Mouse (Mus musculus): ENCODE results near the gene Dusp3. TPM values are rescaled to one million over a fixed set of nuclear protein-coding genes. Genes with fewer than 3 reads are reported as not detected.

Gene Dusp3
- total and polyA plus RNA-seq, 3 experiments: 18.4 to 35.5 (median 29.8) TPM

GRCm38 (mm10) chr11:101921361-101921952 is 65.4 kb downstream of the Dusp3 start:
- DNase-seq (ENCODE audit: low read depth, low spot score): no peak
- no peaks in the 10 kb centered on the region for H3K9me3 ChIP-seq (replicated peaks; ENCODE audit: insufficient read depth, low read length)
- no peaks in the 10 kb centered on the region for H3K4me1 ChIP-seq (ENCODE audit: control insufficient read depth in 1 of 2, insufficient read depth in 2 of 2, low read length in 2 of 2)
- H3K79me2 ChIP-seq (ENCODE audit: control insufficient read depth, insufficient read depth, low read length, poor library complexity): no peaks in the 10 kb centered on the region
- TF ChIP-seq MYC (IDR thresholded peaks at IDR 0.05; ENCODE audit: low read depth, low read length) (no peak), NELFE (IDR thresholded peaks at IDR 0.05; ENCODE audit: low read depth, low read length) (no peak), ZKSCAN1 (IDR thresholded peaks at IDR 0.05; ENCODE audit: low read depth, low read length) (no peak), BHLHE40 (IDR thresholded peaks at IDR 0.05; ENCODE audit: borderline replicate concordance, low read depth, low read length) (no peak), KAT2A (conservative IDR thresholded peaks at IDR 0.05; ENCODE audit: low read depth, low read length) (no peak), TCF12 (IDR thresholded peaks at IDR 0.05; ENCODE audit: low read depth, low read length) (no peak), MXI1 (IDR thresholded peaks at IDR 0.05; ENCODE audit: low read depth, low read length) (no peak), NRF1 (IDR thresholded peaks at IDR 0.05; ENCODE audit: insufficient read depth, low read depth, low read length, poor library complexity, severe bottlenecking) (no peak), HCFC1 (IDR thresholded peaks at IDR 0.05; ENCODE audit: low read depth, low read length) (no peak), ZMIZ1 (IDR thresholded peaks at IDR 0.05; ENCODE audit: low read depth, low read length) (no peak), UBTF (IDR thresholded peaks at IDR 0.05; ENCODE audit: borderline replicate concordance, insufficient read depth, low read depth, low read length) (no peak), SMC3 (IDR thresholded peaks at IDR 0.05; ENCODE audit: low read depth, low read length) (no peak), TBP (IDR thresholded peaks at IDR 0.05; ENCODE audit: low read depth, low read length) (no peak), USF1 (IDR thresholded peaks at IDR 0.05; ENCODE audit: low read depth, low read length) (no peak), MAZ (IDR thresholded peaks at IDR 0.05; ENCODE audit: low read depth, low read length) (no peak), EP300 (IDR thresholded peaks at IDR 0.05; ENCODE audit: low read depth in 1 of 2, low read length in 2 of 2) (no peak), MAFK (IDR thresholded peaks at IDR 0.05; ENCODE audit: borderline replicate concordance, low read depth, low read length) (no peak)
- H3K27me3 ChIP-seq (ENCODE audit: control insufficient read depth in 1 of 2, insufficient read depth in 2 of 2, low read length in 2 of 2): peaks cover 2 to 3% of the 10 kb centered on the region in 2 experiments; a peak in 3 of 4 replicates
- no peak overlapping the region for H3K4me3 ChIP-seq (ENCODE audit: control insufficient read depth in 1 of 2, insufficient read depth in 1 of 2, low read depth in 2 of 2, low read length in 2 of 2)
- no peaks in the 10 kb centered on the region for H3K36me3 ChIP-seq (ENCODE audit: control insufficient read depth in 1 of 2, insufficient read depth in 2 of 2, low read length in 2 of 2)
- H3K9ac ChIP-seq (ENCODE audit: control insufficient read depth, low read depth, low read length, poor library complexity, severe bottlenecking): no peak overlapping the region
- H3K27ac ChIP-seq (ENCODE audit: control insufficient read depth, low read depth, low read length): no peak overlapping the region

Other genes with a start within 250 kb of the Dusp3 start
- 16.5 and 19.1 TPM in 2 replicates for gene Etv4, start 201.6 kb downstream of the Dusp3 start, total RNA-seq (2012; rRNA removed)
- gene Etv4, start 201.6 kb downstream of the Dusp3 start, polyA plus RNA-seq (2012; ENCODE audit: insufficient read depth in 1 of 2, insufficient read length in 2 of 2, low read depth in 1 of 2, low replicate concordance in 2 of 2, missing spikeins in 1 of 2): 10 to 100 TPM in 1 of 2 experiments, not detected in 1; 22.1 TPM
- gene Meox1, start 92.6 kb downstream of the Dusp3 start, total RNA-seq (2012; rRNA removed): not detected in 2 replicates
- not detected for gene Meox1, start 92.6 kb downstream of the Dusp3 start, polyA plus RNA-seq (2012; ENCODE audit: insufficient read depth in 1 of 2, insufficient read length in 2 of 2, low read depth in 1 of 2, low replicate concordance in 2 of 2, missing spikeins in 1 of 2)
- not detected in 2 replicates for gene Sost, start 20.0 kb downstream of the Dusp3 start, total RNA-seq (2012; rRNA removed)
- gene Sost, start 20.0 kb downstream of the Dusp3 start, polyA plus RNA-seq (2012; ENCODE audit: insufficient read depth in 1 of 2, insufficient read length in 2 of 2, low read depth in 1 of 2, low replicate concordance in 2 of 2, missing spikeins in 1 of 2): not detected
- not detected in 2 replicates for gene Cfap97d1, start 2.7 kb downstream of the Dusp3 start, total RNA-seq (2012; rRNA removed)
- not detected for gene Cfap97d1, start 2.7 kb downstream of the Dusp3 start, polyA plus RNA-seq (2012; ENCODE audit: insufficient read depth in 1 of 2, insufficient read length in 2 of 2, low read depth in 1 of 2, low replicate concordance in 2 of 2, missing spikeins in 1 of 2)
- gene Mpp3, start 41.4 kb upstream of the Dusp3 start, total RNA-seq (2012; rRNA removed): 4.6 and 5.5 TPM in 2 replicates
- gene Mpp3, start 41.4 kb upstream of the Dusp3 start, polyA plus RNA-seq (2012; ENCODE audit: insufficient read depth in 1 of 2, insufficient read length in 2 of 2, low read depth in 1 of 2, low replicate concordance in 2 of 2, missing spikeins in 1 of 2): 1 to 10 TPM in 1 of 2 experiments, not detected in 1; 7.1 TPM
- gene Cd300lg, start 54.5 kb upstream of the Dusp3 start, total RNA-seq (2012; rRNA removed): 0.08 TPM in 1 of 2 replicates, not detected in the other
- gene Cd300lg, start 54.5 kb upstream of the Dusp3 start, polyA plus RNA-seq (2012; ENCODE audit: insufficient read depth in 1 of 2, insufficient read length in 2 of 2, low read depth in 1 of 2, low replicate concordance in 2 of 2, missing spikeins in 1 of 2): under 1 TPM in 1 of 2 experiments, not detected in 1; 0.26 TPM
- gene Mpp2, start 101.5 kb upstream of the Dusp3 start, total RNA-seq (2012; rRNA removed): 2.9 and 4.6 TPM in 2 replicates
- 10 to 100 TPM in 1 of 2 experiments, not detected in 1; 16.3 TPM for gene Mpp2, start 101.5 kb upstream of the Dusp3 start, polyA plus RNA-seq (2012; ENCODE audit: insufficient read depth in 1 of 2, insufficient read length in 2 of 2, low read depth in 1 of 2, low replicate concordance in 2 of 2, missing spikeins in 1 of 2)
- not detected in 2 replicates for gene Ppy, start 114.3 kb upstream of the Dusp3 start, total RNA-seq (2012; rRNA removed)
- not detected for gene Ppy, start 114.3 kb upstream of the Dusp3 start, polyA plus RNA-seq (2012; ENCODE audit: insufficient read depth in 1 of 2, insufficient read length in 2 of 2, low read depth in 1 of 2, low replicate concordance in 2 of 2, missing spikeins in 1 of 2)
- not detected in 2 replicates for gene Pyy, start 120.8 kb upstream of the Dusp3 start, total RNA-seq (2012; rRNA removed)
- gene Pyy, start 120.8 kb upstream of the Dusp3 start, polyA plus RNA-seq (2012; ENCODE audit: insufficient read depth in 1 of 2, insufficient read length in 2 of 2, low read depth in 1 of 2, low replicate concordance in 2 of 2, missing spikeins in 1 of 2): not detected
- gene Nags, start 158.5 kb upstream of the Dusp3 start, total RNA-seq (2012; rRNA removed): 5.4 and 6.6 TPM in 2 replicates
- 1 to 10 TPM in 1 of 2 experiments, not detected in 1; 9.7 TPM for gene Nags, start 158.5 kb upstream of the Dusp3 start, polyA plus RNA-seq (2012; ENCODE audit: insufficient read depth in 1 of 2, insufficient read length in 2 of 2, low read depth in 1 of 2, low replicate concordance in 2 of 2, missing spikeins in 1 of 2)
- gene Tmem101, start 169.4 kb upstream of the Dusp3 start, total RNA-seq (2012; rRNA removed): 43.9 and 45.1 TPM in 2 replicates
- gene Tmem101, start 169.4 kb upstream of the Dusp3 start, polyA plus RNA-seq (2012; ENCODE audit: insufficient read depth in 1 of 2, insufficient read length in 2 of 2, low read depth in 1 of 2, low replicate concordance in 2 of 2, missing spikeins in 1 of 2): 10 to 100 TPM in 1 of 2 experiments, not detected in 1; 30.1 TPM
- gene Lsm12, start 198.3 kb upstream of the Dusp3 start, total RNA-seq (2012; rRNA removed): 74.2 and 75.0 TPM in 2 replicates
- 100 to 1,000 TPM; 128 to 150 TPM for gene Lsm12, start 198.3 kb upstream of the Dusp3 start, polyA plus RNA-seq (2012; ENCODE audit: insufficient read depth in 1 of 2, insufficient read length in 2 of 2, low read depth in 1 of 2, low replicate concordance in 2 of 2, missing spikeins in 1 of 2)
- gene G6pc3, start 202.6 kb upstream of the Dusp3 start, total RNA-seq (2012; rRNA removed): 46.4 and 48.9 TPM in 2 replicates
- 100 to 1,000 TPM in 1 of 2 experiments, not detected in 1; 104 TPM for gene G6pc3, start 202.6 kb upstream of the Dusp3 start, polyA plus RNA-seq (2012; ENCODE audit: insufficient read depth in 1 of 2, insufficient read length in 2 of 2, low read depth in 1 of 2, low replicate concordance in 2 of 2, missing spikeins in 1 of 2)
- gene Hdac5, start 243.2 kb upstream of the Dusp3 start, total RNA-seq (2012; rRNA removed): 9.1 and 10.4 TPM in 2 replicates
- gene Hdac5, start 243.2 kb upstream of the Dusp3 start, polyA plus RNA-seq (2012; ENCODE audit: insufficient read depth in 1 of 2, insufficient read length in 2 of 2, low read depth in 1 of 2, low replicate concordance in 2 of 2, missing spikeins in 1 of 2): 10 to 100 TPM in 1 of 2 experiments, not detected in 1; 29.3 TPM

Data from MEL (cell line).